Mouse (Mus musculus) duodenum, adult 2 months (tissue): Measurements from ENCODE around the gene Celsr1. TPM values are rescaled to one million over a fixed set of nuclear protein-coding genes. Genes with fewer than 3 reads are reported as not detected.

Experiments used
- polyA plus RNA-seq: library from polyadenylated mRNA; depleted of rRNA; stranded (reverse); fragments of >200 nt; gene quantifications from 2 replicates; pipeline ENCODE4 v1.2.3, GENCODE M21; 2012; ENCODE audit warnings: low replicate concordance; rRNA removed

The Celsr1 gene
- polyA plus RNA-seq, result 0.97 and 4.5 TPM in 2 replicates

GRCm38 (mm10) chr15:86033191-86033841, at the start of gene Celsr1:
TSS of gene Celsr1 (minus strand) at chr15:86033777.

GRCm38 (mm10) chr15:86057413-86057812, 23.8 kb upstream of the Celsr1 start, which contains the start of gene Gramd4:
TSS of gene Gramd4 (plus strand) at chr15:86057695.

DNA sequence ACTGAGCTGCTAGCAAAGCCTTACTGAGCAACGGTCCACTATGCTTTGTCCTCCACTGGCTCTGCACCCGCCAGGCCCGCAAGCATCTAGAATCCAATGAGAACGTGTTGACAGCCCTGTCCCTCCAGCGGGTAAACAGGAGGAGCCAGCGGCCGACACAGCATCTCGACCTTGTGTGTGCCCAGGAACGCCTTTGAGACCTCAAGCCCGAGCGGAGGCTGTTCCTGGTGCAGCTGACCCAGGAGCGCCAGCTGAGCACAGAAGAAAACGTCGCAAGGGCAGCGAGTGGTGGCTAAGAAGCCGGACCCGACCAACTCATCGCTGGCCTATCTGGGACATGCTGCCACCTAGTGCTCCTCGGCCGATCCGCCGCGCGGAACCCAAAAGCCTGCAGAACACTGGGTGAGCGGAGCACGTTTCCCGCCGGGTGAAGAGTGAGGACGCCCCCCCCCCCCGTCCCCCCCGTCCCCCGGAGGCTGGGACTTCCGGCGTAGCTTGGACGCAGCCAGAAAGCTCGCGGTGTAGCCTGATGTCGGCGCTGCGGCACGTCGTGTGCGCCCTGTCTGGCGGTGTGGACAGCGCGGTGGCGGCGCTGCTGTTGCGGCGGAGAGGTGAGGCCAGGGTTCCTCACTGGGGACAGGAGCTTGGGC, 154.6 kb downstream of the Celsr1 start, which contains the start of gene Trmu:
Gene Trmu, plus strand, starts transcription at position 465 of the 650 bp plus-strand sequence.

DNA sequence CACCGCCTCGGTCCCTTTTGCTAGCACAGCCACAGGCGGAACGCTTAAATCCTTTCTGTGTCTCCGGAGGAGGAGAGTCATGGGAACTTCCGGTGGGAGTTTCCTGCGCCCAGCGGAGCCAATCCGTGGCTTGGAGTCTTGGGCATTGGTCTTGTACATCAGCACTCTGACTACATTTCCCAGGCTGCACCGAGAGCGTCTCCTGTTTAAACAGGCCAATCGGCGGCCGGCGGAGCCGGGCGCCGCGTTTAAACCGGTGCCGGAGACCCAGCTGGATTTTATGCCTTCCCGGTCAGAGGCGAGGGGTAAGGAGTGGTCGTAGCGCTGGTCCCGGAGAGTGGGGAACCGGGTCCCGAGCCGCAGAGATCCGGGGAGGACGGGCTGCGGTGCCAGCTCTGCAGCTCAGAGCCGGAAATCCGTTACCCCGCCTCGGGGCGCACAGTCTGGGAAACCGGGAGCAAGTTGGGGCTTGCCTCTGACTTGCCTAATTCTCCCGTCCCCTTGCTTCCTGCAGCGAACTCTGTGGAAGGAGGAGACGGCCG, 174.0 kb downstream of the Celsr1 start, which contains the start of gene Gtse1:
Gene Gtse1, plus strand, starts transcription at position 256 of the 542 bp plus-strand sequence.

Other genes with a start within 250 kb of the Celsr1 start
- 40.1 and 40.5 TPM in 2 replicates for gene Cdpf1, start 222.1 kb downstream of the Celsr1 start, polyA plus RNA-seq
- gene Pkdrej, start 212.0 kb downstream of the Celsr1 start, polyA plus RNA-seq, result 0.05 and 0.08 TPM in 2 replicates
- 6.5 and 7.1 TPM in 2 replicates for gene Ttc38, start 201.5 kb downstream of the Celsr1 start, polyA plus RNA-seq
- gene Gtse1, start 174.0 kb downstream of the Celsr1 start, polyA plus RNA-seq, result 6.2 and 7.7 TPM in 2 replicates
- gene Trmu, start 154.5 kb downstream of the Celsr1 start, polyA plus RNA-seq, result 7.7 and 9.3 TPM in 2 replicates
- gene Gramd4, start 23.9 kb upstream of the Celsr1 start, polyA plus RNA-seq, result 17.1 and 19.5 TPM in 2 replicates
- 23.7 and 31.9 TPM in 2 replicates for gene Cerk, start 152.4 kb upstream of the Celsr1 start, polyA plus RNA-seq
- gene Tbc1d22a, start 180.7 kb upstream of the Celsr1 start, polyA plus RNA-seq, result 37.2 and 47.9 TPM in 2 replicates